Mouse (Mus musculus) brain, adult 2 months (tissue): ENCODE data around the gene Adamtsl1.

ENCODE experiments used
- DNase-seq: peaks from one replicate; pipeline ENCODE4 v3.0.0; 2011; ENCODE audit warnings: low read depth, low spot score

Adamtsl1 gene

GRCm38 (mm10) chr4:85790226-85790625 is 276.3 kb downstream of the Adamtsl1 start:
- DNase-seq, result no peak

- DNase-seq, result peak; percentile 95
Measured at GRCm38 (mm10) chr4:85801805-85802204, 287.8 kb downstream of the Adamtsl1 start.

- DNase-seq, result peak; percentile 80
Measured at GRCm38 (mm10) chr4:85814418-85814817, 300.4 kb downstream of the Adamtsl1 start.

DNA sequence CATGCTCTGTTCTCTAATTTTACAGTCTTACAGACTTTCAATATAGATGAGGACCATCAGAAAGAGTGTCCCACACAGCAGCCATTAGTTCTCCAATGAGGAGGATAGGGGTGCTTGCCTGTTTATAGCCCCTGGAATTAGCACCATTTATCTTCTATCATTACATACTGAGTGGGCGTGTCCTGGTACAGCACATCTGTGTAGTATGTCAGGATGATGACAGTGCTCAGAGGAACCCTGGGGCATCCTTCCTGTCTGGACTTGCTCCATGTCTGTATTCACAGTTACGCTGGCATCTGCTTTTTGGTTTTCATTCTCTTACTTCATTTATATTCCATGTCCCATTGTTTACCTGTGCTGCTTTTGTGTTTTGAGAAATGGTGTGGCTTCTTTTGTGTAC is 304.5 kb downstream of the Adamtsl1 start:
- DNase-seq, result no peak

GRCm38 (mm10) chr4:85819169-85819568 is 305.2 kb downstream of the Adamtsl1 start:
- DNase-seq, result peak; percentile 77

GRCm38 (mm10) chr4:85819921-85820320 is 305.9 kb downstream of the Adamtsl1 start:
- DNase-seq, result no peak

- DNase-seq, result no peak
Measured at GRCm38 (mm10) chr4:85823952-85824704, 310.2 kb downstream of the Adamtsl1 start.

- no peak for DNase-seq
Measured at GRCm38 (mm10) chr4:85824705-85825085, 310.7 kb downstream of the Adamtsl1 start.

DNA sequence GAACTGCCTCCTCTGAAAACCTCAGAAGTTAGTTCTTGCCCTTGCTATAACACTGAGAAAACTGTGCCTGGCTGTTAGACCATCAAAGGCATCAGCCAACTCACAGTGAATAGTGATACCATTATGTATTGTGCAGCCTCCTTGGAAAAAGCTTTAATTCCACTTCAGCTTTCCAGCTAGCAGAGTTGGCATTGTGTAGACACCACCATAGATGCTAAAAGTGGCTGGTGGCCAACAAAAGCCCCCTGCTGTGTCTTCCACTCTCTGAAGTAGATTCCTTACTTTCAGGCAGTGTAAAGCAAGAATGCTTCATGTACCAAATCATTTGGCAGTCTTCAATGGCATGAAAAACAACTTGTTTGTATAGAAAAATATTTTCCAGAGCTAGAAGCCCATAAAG is 323.1 kb downstream of the Adamtsl1 start:
- peak; percentile 53 for DNase-seq

DNA sequence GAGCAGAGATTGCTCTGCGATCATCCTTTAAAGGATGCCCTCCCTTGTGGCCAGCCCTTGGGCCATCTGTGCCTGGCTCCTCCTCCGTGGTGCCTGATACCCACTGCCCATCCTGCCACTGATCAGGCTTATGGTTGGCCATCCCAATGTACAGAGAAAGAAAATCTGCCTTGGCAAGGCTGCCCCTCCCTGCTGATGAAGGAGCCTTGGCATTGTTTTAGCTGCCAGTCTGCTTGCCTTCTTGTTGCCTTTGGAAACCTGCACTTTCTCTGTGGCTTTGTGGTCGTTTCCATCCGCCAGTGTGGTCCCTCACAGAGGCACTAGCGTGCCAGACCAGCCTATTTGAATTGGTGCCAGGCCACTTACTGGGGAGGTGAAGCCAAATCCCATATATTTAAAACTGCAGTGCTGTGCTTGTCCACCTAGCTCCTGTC is 323.6 kb downstream of the Adamtsl1 start:
- peak; percentile 55 for DNase-seq

- no peak for DNase-seq
Measured at GRCm38 (mm10) chr4:85838031-85838430, 324.1 kb downstream of the Adamtsl1 start.

GRCm38 (mm10) chr4:85842113-85842512 is 328.1 kb downstream of the Adamtsl1 start:
- peak; percentile 85 for DNase-seq

- peak; percentile 85 for DNase-seq
Measured at GRCm38 (mm10) chr4:85844381-85844780, 330.4 kb downstream of the Adamtsl1 start.

- DNase-seq, result no peak
Measured at GRCm38 (mm10) chr4:85845931-85846330, 332.0 kb downstream of the Adamtsl1 start.

DNA sequence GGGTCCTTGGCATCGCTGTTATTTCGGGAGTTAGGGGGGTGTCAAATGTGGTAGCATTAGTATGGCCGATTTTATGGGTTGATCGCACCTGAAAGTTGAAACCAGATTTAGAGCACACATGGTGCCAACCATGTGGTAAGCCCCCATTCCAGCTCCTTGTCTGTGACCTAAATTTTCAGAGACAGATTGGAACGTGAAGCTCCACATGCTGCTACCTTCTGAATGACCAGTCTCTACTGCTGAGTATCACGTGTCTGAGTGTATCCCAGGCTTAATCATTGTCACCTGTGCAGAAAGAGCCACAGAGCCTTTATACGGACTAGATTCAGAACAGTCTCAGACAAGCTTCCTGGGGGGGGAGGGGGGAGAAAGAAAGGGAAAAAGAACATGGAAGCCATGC is 339.4 kb downstream of the Adamtsl1 start:
- peak; percentile 27 for DNase-seq

- DNase-seq, result no peak
Measured at GRCm38 (mm10) chr4:85854507-85854906, 340.5 kb downstream of the Adamtsl1 start.

DNA sequence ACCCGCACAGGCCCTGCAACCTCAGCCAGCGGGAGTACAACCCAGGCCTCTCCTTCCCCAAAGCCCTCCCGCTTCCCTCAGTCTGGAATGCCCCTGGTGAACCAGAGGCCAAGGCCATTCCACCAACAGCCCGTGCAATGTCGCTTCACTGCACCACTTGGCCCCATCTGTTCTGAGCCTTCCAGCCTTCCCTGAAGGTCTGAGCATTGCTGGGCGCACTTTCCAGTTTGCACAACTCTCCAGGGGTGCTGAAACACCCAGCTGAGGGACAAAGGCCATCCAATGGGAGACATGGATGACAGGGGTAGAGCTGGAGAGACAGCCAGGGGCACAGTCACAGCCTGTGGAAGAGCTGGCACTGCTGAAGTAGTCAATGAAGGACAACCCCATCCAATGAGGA is 365.4 kb downstream of the Adamtsl1 start:
- no peak for DNase-seq

GRCm38 (mm10) chr4:85881318-85881717 is 367.3 kb downstream of the Adamtsl1 start:
- no peak for DNase-seq

- peak; percentile 5 for DNase-seq
Measured at GRCm38 (mm10) chr4:85884031-85884430, 370.1 kb downstream of the Adamtsl1 start.

- DNase-seq, result no peak
Measured at GRCm38 (mm10) chr4:85889877-85890598, 376.1 kb downstream of the Adamtsl1 start.

- DNase-seq, result no peak
Measured at GRCm38 (mm10) chr4:85901316-85901715, 387.3 kb downstream of the Adamtsl1 start.

DNA sequence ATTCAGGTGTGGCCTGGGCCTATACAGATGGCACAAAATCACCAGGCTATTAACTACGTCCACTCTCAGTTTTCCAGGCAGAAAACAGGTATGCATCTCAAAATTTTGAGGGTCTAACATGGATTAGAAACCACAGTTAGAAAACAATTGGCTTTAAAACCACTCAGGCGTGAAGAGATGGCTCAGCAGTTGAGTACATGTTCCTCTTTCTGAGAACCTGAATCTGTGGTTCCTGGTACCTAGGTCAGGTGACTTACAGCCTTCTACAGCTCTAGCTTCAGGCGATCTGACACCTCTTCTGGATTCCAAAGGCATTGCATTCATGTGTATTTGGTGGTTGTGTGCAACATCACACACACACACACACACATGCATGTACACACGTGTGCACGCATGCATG is 390.2 kb downstream of the Adamtsl1 start:
- no peak for DNase-seq

GRCm38 (mm10) chr4:85916034-85916433 is 402.1 kb downstream of the Adamtsl1 start:
- peak; percentile 40 for DNase-seq
